Mouse (Mus musculus): ENCODE data around the gene Muc1. TPM values are rescaled to one million over a fixed set of nuclear protein-coding genes. Genes with fewer than 3 reads are reported as not detected.

Gene Muc1
- total and polyA plus RNA-seq, 3 experiments: 0.04 to 1.1 TPM; not detected in 1

GRCm38 (mm10) chr3:89225918-89226317 lies 2.9 kb upstream of the Muc1 start:
- TF ChIP-seq MEF2A (IDR thresholded peaks at IDR 0.05; ENCODE audit: extremely low read depth, insufficient replicate concordance, low read depth, low read length, poor library complexity, severe bottlenecking) (no peak), KAT2A (conservative IDR thresholded peaks at IDR 0.05; ENCODE audit: low read depth, low read length) (no peak), TCF12 (IDR thresholded peaks at IDR 0.05; ENCODE audit: low read depth, low read length) (no peak), NELFE (IDR thresholded peaks at IDR 0.05; ENCODE audit: low read depth, low read length) (no peak), JUND (IDR thresholded peaks at IDR 0.05; ENCODE audit: low read depth, low read length) (no peak), ETS1 (IDR thresholded peaks at IDR 0.05; ENCODE audit: low read depth, low read length) (no peak), ZNF384 (IDR thresholded peaks at IDR 0.05; ENCODE audit: low read depth, low read length) (no peak), MAX (IDR thresholded peaks at IDR 0.05; ENCODE audit: low read length) (no peak)
- H3K4me1 ChIP-seq (ENCODE audit: control insufficient read depth in 1 of 2, insufficient read depth in 2 of 2, low read length in 2 of 2): peaks cover 2 to 8% of the 10 kb centered on the region in 2 experiments; a peak in 3 of 4 replicates
- H3K27me3 ChIP-seq (ENCODE audit: control insufficient read depth in 1 of 2, insufficient read depth in 2 of 2, low read length in 2 of 2): no peaks in the 10 kb centered on the region
- no peak overlapping the region for H3K9ac ChIP-seq (ENCODE audit: control insufficient read depth, low read depth, low read length, poor library complexity, severe bottlenecking)
- no peaks in the 10 kb centered on the region for H3K9me3 ChIP-seq (replicated peaks; ENCODE audit: insufficient read depth, low read length)
- no peaks in the 10 kb centered on the region for H3K79me2 ChIP-seq (ENCODE audit: control insufficient read depth, insufficient read depth, low read length, poor library complexity)
- H3K4me3 ChIP-seq (ENCODE audit: control insufficient read depth in 1 of 2, insufficient read depth in 1 of 2, low read depth in 2 of 2, low read length in 2 of 2): no peak overlapping the region
- no peak overlapping the region for H3K27ac ChIP-seq (ENCODE audit: control insufficient read depth, low read depth, low read length)
- peaks cover 0 to 2% of the 10 kb centered on the region in 2 experiments; a peak in 1 of 4 replicates for H3K36me3 ChIP-seq (ENCODE audit: control insufficient read depth in 1 of 2, insufficient read depth in 2 of 2, low read length in 2 of 2)
- DNase-seq (ENCODE audit: low read depth, low spot score): no peak

GRCm38 (mm10) chr3:89226361-89226760 lies 2.5 kb upstream of the Muc1 start:
- H3K4me3 ChIP-seq (ENCODE audit: control insufficient read depth in 1 of 2, insufficient read depth in 1 of 2, low read depth in 2 of 2, low read length in 2 of 2): no peak overlapping the region
- no peak overlapping the region for H3K9ac ChIP-seq (ENCODE audit: control insufficient read depth, low read depth, low read length, poor library complexity, severe bottlenecking)
- H3K27ac ChIP-seq (ENCODE audit: control insufficient read depth, low read depth, low read length): no peak overlapping the region
- no peaks in the 10 kb centered on the region for H3K9me3 ChIP-seq (replicated peaks; ENCODE audit: insufficient read depth, low read length)
- H3K79me2 ChIP-seq (ENCODE audit: control insufficient read depth, insufficient read depth, low read length, poor library complexity): no peaks in the 10 kb centered on the region
- no peaks in the 10 kb centered on the region for H3K27me3 ChIP-seq (ENCODE audit: control insufficient read depth in 1 of 2, insufficient read depth in 2 of 2, low read length in 2 of 2)
- H3K4me1 ChIP-seq (ENCODE audit: control insufficient read depth in 1 of 2, insufficient read depth in 2 of 2, low read length in 2 of 2): peaks cover 2 to 8% of the 10 kb centered on the region in 2 experiments; a peak in 3 of 4 replicates
- H3K36me3 ChIP-seq (ENCODE audit: control insufficient read depth in 1 of 2, insufficient read depth in 2 of 2, low read length in 2 of 2): peaks cover 0 to 2% of the 10 kb centered on the region in 2 experiments; a peak in 1 of 4 replicates
- TF ChIP-seq ZMIZ1 (IDR thresholded peaks at IDR 0.05; ENCODE audit: low read depth, low read length): no peak
- TF ChIP-seq GATA1 (IDR thresholded peaks at IDR 0.05; ENCODE audit: low read depth, low read length): no peak
- no peak for TF ChIP-seq CHD1 (IDR thresholded peaks at IDR 0.05; ENCODE audit: low read depth, low read length)
- TF ChIP-seq USF2 (IDR thresholded peaks at IDR 0.05; ENCODE audit: borderline replicate concordance in 1 of 2, insufficient read depth in 1 of 2, low read depth in 1 of 2, low read length in 2 of 2): no peak
- no peak for DNase-seq (ENCODE audit: low read depth, low spot score)

- Histone ChIP-seq H3K27ac (ENCODE audit: control insufficient read depth, low read depth, low read length) (no peak within 1 kb of the TSS), H3K79me2 (ENCODE audit: control insufficient read depth, insufficient read depth, low read length, poor library complexity) (no peaks in the 10 kb centered on the region), H3K9ac (ENCODE audit: control insufficient read depth, low read depth, low read length, poor library complexity, severe bottlenecking) (peak within 1 kb of the TSS; percentile 11), H3K36me3 (ENCODE audit: control insufficient read depth in 1 of 2, insufficient read depth in 2 of 2, low read length in 2 of 2) (peaks cover 0 to 2% of the 10 kb centered on the region in 2 experiments; a peak in 1 of 4 replicates), H3K4me3 (ENCODE audit: control insufficient read depth in 1 of 2, insufficient read depth in 1 of 2, low read depth in 2 of 2, low read length in 2 of 2) (peak within 1 kb of the TSS; percentile 65 to 83), H3K27me3 (ENCODE audit: control insufficient read depth in 1 of 2, insufficient read depth in 2 of 2, low read length in 2 of 2) (no peaks in the 10 kb centered on the region), H3K9me3 (replicated peaks; ENCODE audit: insufficient read depth, low read length) (no peaks in the 10 kb centered on the region), H3K4me1 (ENCODE audit: control insufficient read depth in 1 of 2, insufficient read depth in 2 of 2, low read length in 2 of 2) (peaks cover 2 to 8% of the 10 kb centered on the region in 2 experiments; a peak in 3 of 4 replicates)
- no peak for DNase-seq (ENCODE audit: low read depth, low spot score)
- no peak for TF ChIP-seq TCF12 (IDR thresholded peaks at IDR 0.05; ENCODE audit: low read depth, low read length)
- no peak for TF ChIP-seq USF2 (IDR thresholded peaks at IDR 0.05; ENCODE audit: borderline replicate concordance in 1 of 2, insufficient read depth in 1 of 2, low read depth in 1 of 2, low read length in 2 of 2)
- no peak for TF ChIP-seq ETS1 (IDR thresholded peaks at IDR 0.05; ENCODE audit: low read depth, low read length)
- no peak for TF ChIP-seq HCFC1 (IDR thresholded peaks at IDR 0.05; ENCODE audit: low read depth, low read length)
- no peak for TF ChIP-seq ZC3H11A (IDR thresholded peaks at IDR 0.05; ENCODE audit: low read depth, low read length)
- TF ChIP-seq RAD21 (IDR thresholded peaks at IDR 0.05; ENCODE audit: low read depth, low read length): no peak
- TF ChIP-seq TAL1 (IDR thresholded peaks at IDR 0.05; ENCODE audit: low read length): no peak
- no peak for TF ChIP-seq POLR2AphosphoS2 (IDR thresholded peaks at IDR 0.05; ENCODE audit: low read length)
- TF ChIP-seq ZKSCAN1 (IDR thresholded peaks at IDR 0.05; ENCODE audit: low read depth, low read length): no peak
- TF ChIP-seq CHD1 (IDR thresholded peaks at IDR 0.05; ENCODE audit: low read depth, low read length): no peak
- TF ChIP-seq SMC3 (IDR thresholded peaks at IDR 0.05; ENCODE audit: low read depth, low read length): no peak
- no peak for TF ChIP-seq CHD2 (IDR thresholded peaks at IDR 0.05; ENCODE audit: low read length)
- no peak for TF ChIP-seq MYB (IDR thresholded peaks at IDR 0.05; ENCODE audit: low read depth, low read length)
- no peak for TF ChIP-seq RCOR1 (IDR thresholded peaks at IDR 0.05; ENCODE audit: low read depth, low read length)
- no peak for TF ChIP-seq SIN3A (IDR thresholded peaks at IDR 0.05; ENCODE audit: low read length)
- TF ChIP-seq KAT2A (conservative IDR thresholded peaks at IDR 0.05; ENCODE audit: low read depth, low read length): no peak
- TF ChIP-seq POLR2AphosphoS5 (IDR thresholded peaks at IDR 0.05; ENCODE audit: borderline replicate concordance, low read depth, low read length): no peak
- no peak for TF ChIP-seq MAFK (IDR thresholded peaks at IDR 0.05; ENCODE audit: borderline replicate concordance, low read depth, low read length)
- TF ChIP-seq MAX (IDR thresholded peaks at IDR 0.05; ENCODE audit: low read length): no peak
Measured at GRCm38 (mm10) chr3:89226900-89227299, 2.0 kb upstream of the Muc1 start, which contains the start of gene Mtx1. TSS of gene Mtx1 (minus strand) at chr3:89227088.
